Mouse (Mus musculus) hindbrain, embryonic 13.5 days (tissue): ENCODE data around the gene Trove2. TPM values are rescaled to one million over a fixed set of nuclear protein-coding genes. Genes with fewer than 3 reads are reported as not detected.
A peak's percentile ranks its signal among the peaks of the same experiment; 100 is the strongest.

Source experiments
- ATAC-seq: fragments of 200-750 bp; cut with Nextera tagmentation; 2 replicates; pipeline ENCODE4 v1.8.0; 2017; ENCODE audit warnings: moderate TSS enrichment; ENCODE audit not compliant: low FRiP score
- H3K27ac ChIP-seq: fragments of 300-500 bp; sonication (generic); 2 replicates; pipeline ENCODE4 v1.5.1; 2015; ENCODE audit warnings: inconsistent platforms, mild to moderate bottlenecking, moderate library complexity
- H3K27me3 ChIP-seq: fragments of 300-500 bp; sonication (generic); 2 replicates; pipeline ENCODE4 v1.6.1; 2015; ENCODE audit warnings: mild to moderate bottlenecking, inconsistent platforms
- H3K36me3 ChIP-seq: fragments of 300-500 bp; sonication (generic); 2 replicates; pipeline ENCODE4 v1.6.1; 2015; ENCODE audit warnings: mild to moderate bottlenecking, inconsistent platforms
- H3K4me1 ChIP-seq: fragments of 300-500 bp; sonication (generic); replicated peaks from 2 replicates; pipeline ENCODE4 v1.6.1; 2015; ENCODE audit warnings: inconsistent platforms
- H3K4me2 ChIP-seq: fragments of 300-500 bp; sonication (generic); 2 replicates; pipeline ENCODE4 v1.6.1; 2015; ENCODE audit warnings: inconsistent platforms, mild to moderate bottlenecking, moderate library complexity
- H3K4me3 ChIP-seq: fragments of 300-500 bp; sonication (generic); 2 replicates; pipeline ENCODE4 v1.5.1; 2015; ENCODE audit warnings: mild to moderate bottlenecking, inconsistent platforms
- H3K9ac ChIP-seq: fragments of 300-500 bp; sonication (generic); 2 replicates; pipeline ENCODE4 v1.6.1; 2015; ENCODE audit warnings: mild to moderate bottlenecking, inconsistent platforms
- H3K9me3 ChIP-seq: fragments of 300-500 bp; sonication (generic); 2 replicates; pipeline ENCODE4 v1.6.1; 2016; ENCODE audit warnings: inconsistent platforms
- WGBS: fragments of 180-500 bp; shearing (Covaris S2); methylation state at CpG from one replicate; pipeline ENCODE4 v1.1.7; 2015; 5-methylcytosine and 5-hydroxymethylcytosine counted together
- polyA plus RNA-seq: library from polyadenylated mRNA; unstranded; fragments of >200 nt; fragmentation: Nextera tagmentation; extraction: Ambion mirVana; gene quantifications from 2 replicates; pipeline ENCODE4 v1.2.1, GENCODE M21; 2015

Gene Trove2
- polyA plus RNA-seq, 1 experiment from 2014 or later = 40.6 TPM

DNA sequence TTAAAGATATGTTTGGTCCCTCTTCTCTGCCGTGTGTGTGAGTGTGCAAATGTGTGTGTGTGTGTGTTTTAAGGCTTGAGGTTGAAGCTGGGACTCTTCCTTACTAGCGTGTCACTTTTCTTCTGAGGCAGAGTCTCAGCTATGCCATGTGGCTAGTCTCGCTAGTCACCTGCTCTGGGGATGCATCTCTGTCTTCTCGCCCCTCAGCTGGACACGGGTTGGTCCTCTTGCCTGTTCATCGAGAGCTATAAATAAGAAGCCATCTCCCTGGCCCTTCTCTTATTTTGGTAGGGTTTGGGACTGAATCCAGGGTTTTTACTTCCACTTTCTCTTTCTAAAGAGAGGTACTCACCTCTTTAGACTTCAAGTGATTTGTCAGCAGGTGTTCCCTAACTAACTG, 10.6 kb downstream of the Trove2 start:
- Histone ChIP-seq H3K9ac (no peak overlapping the region), H3K4me2 (no peak overlapping the region), H3K9me3 (no peaks in the 10 kb centered on the region), H3K27ac (no peak overlapping the region), H3K4me3 (no peak overlapping the region), H3K36me3 (peaks cover 56% of the 10 kb centered on the region), H3K27me3 (no peaks in the 10 kb centered on the region), H3K4me1 (no peaks in the 10 kb centered on the region)
- whole genome bisulfite sequencing = 96% methylated on average over 6 of the region's 6 CpGs
- no peak for ATAC-seq

GRCm38 (mm10) chr1:143765801-143766200, 11.1 kb downstream of the Trove2 start:
- Histone ChIP-seq H3K4me3 (no peak overlapping the region), H3K27me3 (no peaks in the 10 kb centered on the region), H3K4me2 (no peak overlapping the region), H3K4me1 (no peaks in the 10 kb centered on the region), H3K27ac (no peak overlapping the region), H3K9ac (no peak overlapping the region), H3K9me3 (no peaks in the 10 kb centered on the region), H3K36me3 (peaks cover 60% of the 10 kb centered on the region)
- 95% methylated on average over 4 of the region's 4 CpGs for whole genome bisulfite sequencing
- ATAC-seq = no peak

DNA sequence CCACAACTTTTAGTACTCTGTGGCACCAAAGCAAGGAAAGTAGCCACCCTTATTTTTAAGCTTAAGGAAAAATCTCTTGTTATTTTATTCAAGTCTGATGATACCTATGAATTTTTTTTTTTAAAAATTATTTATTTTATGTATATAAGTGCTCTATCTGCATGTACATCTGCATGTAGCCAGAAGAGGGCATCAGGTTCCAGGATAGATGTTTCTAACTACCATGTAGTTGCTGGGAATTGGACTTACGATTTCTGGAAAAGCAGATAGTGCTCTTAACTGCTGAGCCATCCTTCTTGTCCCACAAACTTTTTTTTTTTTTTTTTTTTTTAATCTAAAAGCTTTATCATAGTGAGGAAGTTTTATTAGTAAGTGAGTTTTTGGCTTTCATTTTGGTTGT, 12.4 kb downstream of the Trove2 start:
- H3K9ac ChIP-seq = no peak overlapping the region
- no peaks in the 10 kb centered on the region for H3K27me3 ChIP-seq
- no peak overlapping the region for H3K4me3 ChIP-seq
- H3K4me1 ChIP-seq = no peaks in the 10 kb centered on the region
- peaks cover 61% of the 10 kb centered on the region for H3K36me3 ChIP-seq
- no peak overlapping the region for H3K27ac ChIP-seq
- 65% methylated on average over 1 of the region's 1 CpGs for WGBS
- no peak overlapping the region for H3K4me2 ChIP-seq
- no peak for ATAC-seq
- no peaks in the 10 kb centered on the region for H3K9me3 ChIP-seq

GRCm38 (mm10) chr1:143762159-143762558, 14.7 kb downstream of the Trove2 start:
- no peak overlapping the region for H3K9ac ChIP-seq
- H3K27ac ChIP-seq = no peak overlapping the region
- no peaks in the 10 kb centered on the region for H3K9me3 ChIP-seq
- no peak overlapping the region for H3K4me2 ChIP-seq
- WGBS = 96% methylated on average over 8 of the region's 8 CpGs
- H3K27me3 ChIP-seq = no peaks in the 10 kb centered on the region
- H3K4me1 ChIP-seq = no peaks in the 10 kb centered on the region
- H3K36me3 ChIP-seq = peaks cover 78% of the 10 kb centered on the region
- no peak overlapping the region for H3K4me3 ChIP-seq
- no peak for ATAC-seq

DNA sequence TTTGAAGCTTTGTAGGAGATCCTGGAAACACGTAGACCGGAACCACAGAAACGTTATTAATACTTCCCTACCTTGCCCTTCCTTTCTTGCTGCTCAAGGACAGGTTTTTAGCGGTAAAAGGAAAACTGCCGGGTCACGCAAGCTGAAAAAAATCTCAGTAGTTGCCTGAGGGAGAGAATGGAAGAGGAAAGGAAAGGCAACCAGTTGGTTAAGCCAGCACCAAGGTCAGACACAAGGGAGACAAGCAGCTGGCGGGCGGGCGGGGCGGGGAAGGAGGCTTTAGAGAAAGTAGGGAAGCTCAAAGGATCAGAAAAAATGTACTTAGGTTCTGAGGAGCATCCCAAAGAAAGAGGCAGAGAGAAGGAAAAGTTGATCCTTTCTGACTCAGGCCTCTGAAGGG, 31.0 kb downstream of the Trove2 start:
- Histone ChIP-seq H3K9me3 (no peaks in the 10 kb centered on the region), H3K4me3 (no peak overlapping the region), H3K4me2 (no peak overlapping the region), H3K9ac (no peak overlapping the region), H3K27me3 (no peaks in the 10 kb centered on the region), H3K27ac (no peak overlapping the region), H3K36me3 (peaks cover 65% of the 10 kb centered on the region), H3K4me1 (peaks cover 10% of the 10 kb centered on the region)
- 94% methylated on average over 10 of the region's 10 CpGs for WGBS
- no peak for ATAC-seq

DNA sequence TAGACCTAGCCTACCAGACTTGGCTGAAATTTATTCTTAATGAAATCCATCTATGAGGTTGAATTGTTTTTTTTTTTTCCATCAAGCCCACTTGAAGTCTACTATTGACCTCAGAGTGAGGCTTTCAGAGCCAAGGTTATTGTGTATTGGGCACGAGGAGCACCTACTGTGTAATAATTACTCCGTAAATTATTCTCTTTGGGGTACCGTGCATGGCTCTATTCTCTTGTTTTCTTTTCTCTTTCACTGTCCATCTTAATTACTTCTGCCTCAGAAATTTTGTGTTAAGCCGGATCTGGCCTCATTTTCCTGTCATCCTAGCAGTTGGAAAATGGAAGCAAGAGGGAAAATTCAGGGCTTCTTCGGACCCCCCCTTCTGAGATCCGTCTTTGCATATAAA, 34.7 kb downstream of the Trove2 start:
- Histone ChIP-seq H3K4me3 (no peak overlapping the region), H3K36me3 (peaks cover 46% of the 10 kb centered on the region), H3K9ac (no peak overlapping the region), H3K27me3 (no peaks in the 10 kb centered on the region), H3K27ac (no peak overlapping the region), H3K9me3 (no peaks in the 10 kb centered on the region), H3K4me2 (no peak overlapping the region), H3K4me1 (peaks cover 18% of the 10 kb centered on the region)
- 42% methylated on average over 6 of the region's 6 CpGs for WGBS
- no peak for ATAC-seq

DNA sequence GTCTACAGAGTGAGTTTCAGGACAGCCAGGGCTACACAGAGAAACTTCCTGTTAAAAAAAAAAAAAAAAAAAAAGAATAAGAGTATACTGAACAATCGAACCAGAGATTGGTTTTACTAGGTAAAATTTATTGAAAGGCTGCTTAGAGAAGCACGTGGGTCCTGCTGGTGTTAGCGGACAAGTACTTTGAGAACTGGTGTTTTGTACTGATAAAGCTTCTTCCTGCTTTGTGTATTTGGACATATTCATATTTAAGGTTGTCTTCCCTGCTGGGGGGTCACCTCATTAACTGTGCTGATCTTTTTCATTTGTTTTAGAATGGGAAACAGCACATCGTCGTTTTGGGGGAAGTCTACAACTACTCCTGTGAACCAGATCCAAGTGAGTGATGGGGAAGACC, 35.5 kb downstream of the Trove2 start:
- Histone ChIP-seq H3K4me2 (no peak overlapping the region), H3K9me3 (no peaks in the 10 kb centered on the region), H3K36me3 (peaks cover 37% of the 10 kb centered on the region), H3K4me3 (no peak overlapping the region), H3K27ac (no peak overlapping the region), H3K4me1 (peaks cover 18% of the 10 kb centered on the region), H3K27me3 (no peaks in the 10 kb centered on the region), H3K9ac (no peak overlapping the region)
- ATAC-seq = no peak
- 93% methylated on average over 5 of the region's 5 CpGs for WGBS

- no peak overlapping the region for H3K27ac ChIP-seq
- no peak overlapping the region for H3K9ac ChIP-seq
- H3K27me3 ChIP-seq = no peaks in the 10 kb centered on the region
- peak overlapping the region; percentile 70; the same call in 1 of the 2 replicates for H3K4me3 ChIP-seq
- peak overlapping the region; percentile 71 for H3K4me2 ChIP-seq
- WGBS = 93% methylated on average over 10 of the region's 10 CpGs
- H3K9me3 ChIP-seq = no peaks in the 10 kb centered on the region
- peaks cover 18% of the 10 kb centered on the region for H3K4me1 ChIP-seq
- no peak for ATAC-seq
- H3K36me3 ChIP-seq = peaks cover 30% of the 10 kb centered on the region
Observed at GRCm38 (mm10) chr1:143740581-143740980, 36.3 kb downstream of the Trove2 start.

DNA sequence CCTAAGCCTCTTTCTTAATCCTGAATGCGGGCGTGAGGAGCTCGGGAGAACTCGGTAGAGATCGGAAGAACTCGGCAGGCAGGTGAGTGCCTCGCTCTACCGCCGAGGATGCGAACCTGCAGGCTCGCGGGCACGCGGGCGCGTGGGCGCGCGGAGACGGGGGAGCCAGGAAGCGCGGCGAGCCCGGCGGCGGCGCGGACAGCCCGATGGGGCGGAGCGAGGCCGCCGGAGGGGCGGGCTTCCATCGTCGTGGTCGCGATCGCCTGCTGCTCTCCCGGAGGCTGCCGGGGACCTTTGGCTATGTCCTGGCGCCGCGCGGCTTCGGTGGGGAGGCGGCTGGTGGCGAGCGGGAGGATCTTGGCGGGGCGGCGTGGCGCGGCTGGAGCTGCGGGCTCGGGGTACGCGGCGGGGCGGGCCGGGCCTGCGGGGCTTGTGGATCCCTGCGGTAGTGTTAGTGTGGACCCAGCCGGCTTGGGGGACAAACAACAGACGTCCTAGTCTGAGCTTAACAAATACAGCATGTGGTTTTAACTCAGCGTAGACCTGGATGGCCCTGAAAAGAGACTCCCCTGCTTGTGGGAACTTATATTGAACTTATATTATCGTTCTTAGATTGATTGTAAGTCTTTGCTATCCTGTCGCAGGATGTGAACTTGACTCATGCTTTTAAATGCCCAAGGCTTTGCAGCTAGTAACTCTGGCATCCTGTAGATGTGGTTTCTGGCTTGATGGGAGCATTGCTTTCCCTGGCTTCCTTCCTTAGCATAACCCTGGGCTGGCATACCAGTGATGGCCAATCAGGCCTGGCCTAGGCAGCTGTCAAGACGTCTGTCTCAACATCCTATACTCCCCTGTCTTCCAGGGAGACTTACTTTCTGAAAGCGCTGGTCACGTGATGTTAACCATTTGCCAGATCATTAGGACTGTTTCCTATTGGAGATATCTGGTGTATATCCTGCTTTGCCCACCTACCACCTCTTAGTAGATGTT, 37.2 kb downstream of the Trove2 start:
- H3K27me3 ChIP-seq = no peaks in the 10 kb centered on the region
- H3K36me3 ChIP-seq = peaks cover 21% of the 10 kb centered on the region
- peaks cover 18% of the 10 kb centered on the region for H3K4me1 ChIP-seq
- no peaks in the 10 kb centered on the region for H3K9me3 ChIP-seq
- peak; percentile 94 for ATAC-seq
- peak overlapping the region; percentile 93 for H3K27ac ChIP-seq
- peak overlapping the region; percentile 71 for H3K4me2 ChIP-seq
- peak overlapping the region; percentile 86 for H3K9ac ChIP-seq
- WGBS = under 1% methylated on average over 71 of the region's 71 CpGs
- H3K4me3 ChIP-seq = peak overlapping the region; percentile 70

- ATAC-seq = peak; percentile 47
- Histone ChIP-seq H3K9me3 (no peaks in the 10 kb centered on the region), H3K4me1 (peaks cover 18% of the 10 kb centered on the region), H3K4me2 (peak overlapping the region; percentile 71), H3K27ac (peak overlapping the region; percentile 93), H3K36me3 (peaks cover 12% of the 10 kb centered on the region), H3K27me3 (no peaks in the 10 kb centered on the region), H3K9ac (peak overlapping the region; percentile 86), H3K4me3 (peak overlapping the region; percentile 70)
- WGBS = 27% methylated on average over 11 of the region's 11 CpGs
Observed at GRCm38 (mm10) chr1:143738811-143739210, 38.1 kb downstream of the Trove2 start.

DNA sequence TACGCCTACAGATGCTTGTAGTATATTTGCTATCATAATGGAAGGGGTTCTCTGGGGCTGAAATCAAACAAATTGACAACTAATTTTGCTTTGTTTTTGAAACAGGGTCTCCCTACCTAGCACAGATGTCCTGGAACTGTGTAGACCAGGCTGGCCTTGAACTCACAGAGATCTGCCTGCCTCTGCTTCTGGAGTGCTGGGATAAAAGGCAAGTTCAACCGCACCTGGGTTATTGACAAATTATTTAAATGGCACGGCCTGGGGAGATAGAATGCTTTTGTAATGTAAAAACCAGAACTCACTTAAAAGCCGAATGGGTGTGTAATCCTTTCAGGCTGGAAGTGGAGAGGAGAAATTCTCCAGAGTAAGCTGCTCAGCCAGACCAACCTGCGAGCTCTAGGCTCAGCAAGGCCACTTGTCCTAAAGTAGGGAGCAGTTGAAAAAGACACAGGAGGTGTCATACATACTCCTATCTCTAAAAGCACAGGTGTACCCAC, 42.9 kb downstream of the Trove2 start:
- 76% methylated on average over 5 of the region's 5 CpGs for WGBS
- no peaks in the 10 kb centered on the region for H3K4me1 ChIP-seq
- no peak overlapping the region for H3K9ac ChIP-seq
- no peak overlapping the region for H3K27ac ChIP-seq
- no peak overlapping the region for H3K4me3 ChIP-seq
- no peaks in the 10 kb centered on the region for H3K27me3 ChIP-seq
- H3K4me2 ChIP-seq = no peak overlapping the region
- ATAC-seq = no peak
- no peaks in the 10 kb centered on the region for H3K36me3 ChIP-seq
- no peaks in the 10 kb centered on the region for H3K9me3 ChIP-seq

GRCm38 (mm10) chr1:143731691-143732090, 45.2 kb downstream of the Trove2 start:
- Histone ChIP-seq H3K4me1 (no peaks in the 10 kb centered on the region), H3K9me3 (no peaks in the 10 kb centered on the region), H3K9ac (no peak overlapping the region), H3K27ac (no peak overlapping the region), H3K4me3 (no peak overlapping the region), H3K4me2 (no peak overlapping the region), H3K27me3 (no peaks in the 10 kb centered on the region), H3K36me3 (no peaks in the 10 kb centered on the region)
- ATAC-seq = no peak
- WGBS = 37% methylated on average over 4 of the region's 4 CpGs

- Histone ChIP-seq H3K4me1 (no peaks in the 10 kb centered on the region), H3K36me3 (no peaks in the 10 kb centered on the region), H3K4me2 (no peak overlapping the region), H3K9ac (no peak overlapping the region), H3K27ac (no peak overlapping the region), H3K27me3 (no peaks in the 10 kb centered on the region), H3K9me3 (no peaks in the 10 kb centered on the region), H3K4me3 (no peak overlapping the region)
- 79% methylated on average over 2 of the region's 2 CpGs for WGBS
- ATAC-seq = no peak
Observed at GRCm38 (mm10) chr1:143730899-143731298, 46.0 kb downstream of the Trove2 start.
